Mouse (Mus musculus) heart, postnatal 0 days (tissue): ENCODE data around the gene Gm20547. TPM values are rescaled to one million over a fixed set of nuclear protein-coding genes. Genes with fewer than 3 reads are reported as not detected.

Experiments used
- ATAC-seq: fragments of 200-750 bp; cut with Nextera tagmentation; 2 replicates; pipeline ENCODE4 v1.8.0; 2017; ENCODE audit warnings: low read depth, moderate number of reproducible peaks, moderate library complexity; ENCODE audit not compliant: insufficient read depth
- DNase-seq: peaks from one replicate; pipeline ENCODE4 v3.0.0-alpha.2; 2016; ENCODE audit warnings: low spot score
- H3K27ac ChIP-seq: fragments of 300-500 bp; sonication (generic); 2 replicates; pipeline ENCODE4 v1.5.1; 2014; ENCODE audit warnings: low read depth, mild to moderate bottlenecking
- H3K27me3 ChIP-seq: fragments of 300-500 bp; sonication (generic); 2 replicates; pipeline ENCODE4 v1.6.1; 2014; ENCODE audit warnings: low read length, mixed read lengths; ENCODE audit not compliant: control insufficient read depth, insufficient read depth
- H3K36me3 ChIP-seq: fragments of 300-500 bp; sonication (generic); replicated peaks from 2 replicates; pipeline ENCODE4 v1.6.1; 2014; ENCODE audit warnings: low read length, mixed read lengths; ENCODE audit not compliant: control insufficient read depth, insufficient read depth
- H3K4me1 ChIP-seq: fragments of 300-500 bp; sonication (generic); 2 replicates; pipeline ENCODE4 v1.6.1; 2014; ENCODE audit warnings: antibody characterized with exemption; ENCODE audit not compliant: control insufficient read depth, insufficient read depth
- H3K4me2 ChIP-seq: fragments of 300-500 bp; sonication (generic); 2 replicates; pipeline ENCODE4 v1.6.1; 2014; ENCODE audit warnings: low read depth, mild to moderate bottlenecking, low read length, moderate library complexity
- H3K4me3 ChIP-seq: fragments of 300-500 bp; sonication (generic); 2 replicates; pipeline ENCODE4 v1.5.1; 2014; ENCODE audit warnings: low read depth, low read length
- H3K9ac ChIP-seq: fragments of 300-500 bp; sonication (generic); replicated peaks from 2 replicates; pipeline ENCODE4 v1.6.1; 2014; ENCODE audit warnings: low read depth, low read length, mixed read lengths
- H3K9me3 ChIP-seq: fragments of 300-500 bp; sonication (generic); replicated peaks from 2 replicates; pipeline ENCODE4 v1.6.1; 2016; ENCODE audit warnings: low read length; ENCODE audit not compliant: control insufficient read depth
- CTCF ChIP-seq: IDR thresholded peaks from 2 replicates; pipeline ENCODE4 v1.5.1; 2016; ENCODE audit warnings: antibody characterized with exemption, control low read depth, low read depth
- EP300 ChIP-seq: IDR thresholded peaks from 2 replicates; pipeline ENCODE4 v1.6.1; 2016; ENCODE audit warnings: antibody characterized with exemption, low read depth
- WGBS: fragments of 180-500 bp; shearing (Covaris S2); extraction: QIAGEN DNeasy Blood & Tissue Kit; methylation state at CpG from one replicate; pipeline ENCODE4 v1.1.7; 2014; 5-methylcytosine and 5-hydroxymethylcytosine counted together
- polyA plus RNA-seq: library from polyadenylated mRNA; unstranded; fragments of >200 nt; fragmentation: Nextera tagmentation; extraction: Ambion mirVana; gene quantifications from 2 replicates; pipeline ENCODE4 v1.2.1, GENCODE M21; 2015
- total RNA-seq: library from RNA; depleted of rRNA; stranded (reverse); fragments of >200 nt; gene quantifications from 2 replicates; pipeline ENCODE4 v1.2.3, GENCODE M21; 2014; ENCODE audit warnings: low replicate concordance

Gm20547 gene
- total and polyA plus RNA-seq, 2 experiments from 2014 or later: not detected

GRCm38 (mm10) chr17:34890074-34890743 lies 8.4 kb upstream of the Gm20547 start:
- DNase-seq (no peak), ATAC-seq (no peak)
- TF ChIP-seq CTCF (no peak), EP300 (no peak)
- no peak overlapping the region for H3K4me2 ChIP-seq
- H3K4me3 ChIP-seq: no peak overlapping the region
- H3K27ac ChIP-seq: no peak overlapping the region
- H3K36me3 ChIP-seq: no peaks in the 10 kb centered on the region
- no peak overlapping the region for H3K9ac ChIP-seq
- H3K27me3 ChIP-seq: no peaks in the 10 kb centered on the region
- peaks cover 9% of the 10 kb centered on the region for H3K4me1 ChIP-seq
- no peaks in the 10 kb centered on the region for H3K9me3 ChIP-seq
- 83% methylated on average over 12 of the region's 12 CpGs for WGBS

- no peak for TF ChIP-seq EP300
- no peak for TF ChIP-seq CTCF
- H3K27me3 ChIP-seq: no peaks in the 10 kb centered on the region
- 85% methylated on average over 5 of the region's 5 CpGs for WGBS
- no peaks in the 10 kb centered on the region for H3K9me3 ChIP-seq
- ATAC-seq: no peak
- H3K27ac ChIP-seq: no peak overlapping the region
- H3K4me2 ChIP-seq: no peak overlapping the region
- H3K9ac ChIP-seq: no peak overlapping the region
- H3K36me3 ChIP-seq: no peaks in the 10 kb centered on the region
- no peak for DNase-seq
- H3K4me1 ChIP-seq: no peaks in the 10 kb centered on the region
- no peak overlapping the region for H3K4me3 ChIP-seq
Observed at GRCm38 (mm10) chr17:34887942-34888341, 6.1 kb upstream of the Gm20547 start.

- Histone ChIP-seq H3K4me1 (no peaks in the 10 kb centered on the region), H3K36me3 (no peaks in the 10 kb centered on the region), H3K9me3 (no peaks in the 10 kb centered on the region), H3K4me2 (no peak overlapping the region), H3K27ac (no peak overlapping the region), H3K27me3 (no peaks in the 10 kb centered on the region), H3K9ac (no peak overlapping the region), H3K4me3 (no peak overlapping the region)
- no peak for ATAC-seq
- TF ChIP-seq CTCF: no peak
- TF ChIP-seq EP300: no peak
- 53% methylated on average over 3 of the region's 3 CpGs for WGBS
- DNase-seq: no peak
Observed at GRCm38 (mm10) chr17:34885615-34886014, 3.8 kb upstream of the Gm20547 start.

GRCm38 (mm10) chr17:34884704-34885103 lies 2.9 kb upstream of the Gm20547 start:
- no peak for ATAC-seq
- TF ChIP-seq EP300: no peak
- TF ChIP-seq CTCF: no peak
- no peaks in the 10 kb centered on the region for H3K9me3 ChIP-seq
- no peak overlapping the region for H3K4me3 ChIP-seq
- 82% methylated on average over 6 of the region's 6 CpGs for WGBS
- no peak overlapping the region for H3K9ac ChIP-seq
- H3K4me1 ChIP-seq: no peaks in the 10 kb centered on the region
- DNase-seq: no peak
- no peaks in the 10 kb centered on the region for H3K36me3 ChIP-seq
- H3K4me2 ChIP-seq: no peak overlapping the region
- no peak overlapping the region for H3K27ac ChIP-seq
- H3K27me3 ChIP-seq: no peaks in the 10 kb centered on the region

- WGBS: 60% methylated on average over 3 of the region's 3 CpGs
- no peak for TF ChIP-seq EP300
- no peak for TF ChIP-seq CTCF
- H3K36me3 ChIP-seq: no peaks in the 10 kb centered on the region
- no peaks in the 10 kb centered on the region for H3K9me3 ChIP-seq
- no peak overlapping the region for H3K9ac ChIP-seq
- no peaks in the 10 kb centered on the region for H3K4me1 ChIP-seq
- ATAC-seq: no peak
- H3K4me3 ChIP-seq: no peak overlapping the region
- H3K4me2 ChIP-seq: no peak overlapping the region
- no peaks in the 10 kb centered on the region for H3K27me3 ChIP-seq
- no peak for DNase-seq
- no peak overlapping the region for H3K27ac ChIP-seq
Observed at GRCm38 (mm10) chr17:34883332-34883731, 1.5 kb upstream of the Gm20547 start.

GRCm38 (mm10) chr17:34881166-34881565 lies 676 bp downstream of the Gm20547 start:
- TF ChIP-seq EP300 (no peak), CTCF (no peak)
- Histone ChIP-seq H3K27ac (no peak overlapping the region), H3K4me1 (no peaks in the 10 kb centered on the region), H3K9ac (no peak overlapping the region), H3K27me3 (no peaks in the 10 kb centered on the region), H3K9me3 (no peaks in the 10 kb centered on the region), H3K36me3 (no peaks in the 10 kb centered on the region), H3K4me3 (no peak overlapping the region), H3K4me2 (no peak overlapping the region)
- DNase-seq (no peak), ATAC-seq (no peak)
